In genomic region chr10:94575958-94576357, GRCm38 (mm10) we compare ENCODE assay signal across 10 mouse cellular contexts.
DNase-seq lines count a peak whose midpoint lies in the region; ATAC-seq and TF ChIP-seq lines count a peak whose summit lies in the region.
"Had no signal": no experiment of that assay in that cellular context is flagged by ENCODE, and none has a peak within 500 bp of the region (broad histone marks: within the 10 kb centered on the region; RNA-seq: fewer than 3 reads in every experiment).

No protein-coding gene starts in this region.

- no peak overlapping the region for H3K4me3 ChIP-seq in liver, adult 2 months (ENCODE audit: insufficient read depth, low read depth, low read length)
- no peak overlapping the region for H3K4me3 ChIP-seq in liver, embryonic 12.5 days
- H3K4me3 ChIP-seq in heart, embryonic 10.5 days: no peak overlapping the region
- H3K4me3 ChIP-seq: liver, embryonic 13.5 days had no signal

- H3K4me1 ChIP-seq in liver, adult 2 months (ENCODE audit: control insufficient read depth, insufficient read depth, low read length): peaks cover 16% of the 10 kb centered on the region
- H3K4me1 ChIP-seq in liver, embryonic 12.5 days: peaks cover 40% of the 10 kb centered on the region
- peaks cover 45% of the 10 kb centered on the region for H3K4me1 ChIP-seq in heart, embryonic 10.5 days

- no peak overlapping the region for H3K4me2 ChIP-seq in liver, embryonic 12.5 days
- H3K4me2 ChIP-seq: liver, embryonic 13.5 days had no signal

- H3K9ac ChIP-seq in liver, adult 2 months (ENCODE audit: low read depth, low read length): peak overlapping the region; percentile 25; the same call in 1 of the 2 replicates
- no peak overlapping the region for H3K9ac ChIP-seq in liver, embryonic 12.5 days
- H3K9ac ChIP-seq: liver, embryonic 13.5 days had no signal

- peaks cover 3% of the 10 kb centered on the region; the same call in 1 of the 2 replicates for H3K36me3 ChIP-seq in liver, adult 2 months (ENCODE audit: control insufficient read depth, insufficient read depth, low read length)
- peaks cover 12% of the 10 kb centered on the region; the same call in 1 of the 2 replicates for H3K36me3 ChIP-seq in liver, embryonic 12.5 days
- H3K36me3 ChIP-seq in heart, embryonic 10.5 days: peaks cover 16% of the 10 kb centered on the region; the same call in 1 of the 2 replicates
- H3K36me3 ChIP-seq: liver, embryonic 13.5 days had no signal

- TF ChIP-seq POLR2A in liver, adult 2 months (IDR thresholded peaks at IDR 0.05; ENCODE audit: extremely low read depth, insufficient read depth, low read length): no peak

- peak; percentile 31 for TF ChIP-seq CTCF in liver, adult 2 months (IDR thresholded peaks at IDR 0.05; ENCODE audit: low read depth, low read length)

- no peaks in the 10 kb centered on the region for H3K27me3 ChIP-seq in liver, adult 2 months (ENCODE audit: control insufficient read depth, insufficient read depth, low read length)
- H3K27me3 ChIP-seq in liver, embryonic 12.5 days (replicated peaks): no peaks in the 10 kb centered on the region
- no peaks in the 10 kb centered on the region for H3K27me3 ChIP-seq in heart, embryonic 10.5 days (ENCODE audit: insufficient read depth, poor library complexity, severe bottlenecking)
- H3K27me3 ChIP-seq: liver, embryonic 13.5 days; Patski had no signal

- peaks cover 5% of the 10 kb centered on the region; the same call in 1 of the 2 replicates for H3K79me2 ChIP-seq in liver, adult 2 months (ENCODE audit: control insufficient read depth, insufficient read depth, low read length)

- no peaks in the 10 kb centered on the region for H3K9me3 ChIP-seq in liver, embryonic 12.5 days (replicated peaks)
- H3K9me3 ChIP-seq in heart, embryonic 10.5 days: no peaks in the 10 kb centered on the region
- H3K9me3 ChIP-seq: liver, embryonic 13.5 days had no signal

- peak; percentile 73 for DNase-seq in liver, adult 2 months (ENCODE audit: extremely low read depth, low read depth, low spot score)
- DNase-seq in heart, embryonic 10.5 days (ENCODE audit: low spot score): no peak
- peak; percentile 84 to 89 for DNase-seq in lung, adult 18-20 months
- DNase-seq in thymus, postnatal 36 days: no peak
- no peak for DNase-seq in left cerebral cortex, adult 8-10 months (ENCODE audit: low spot score in 2 of 2)
- DNase-seq: cerebellum, postnatal 10 days; liver, embryonic 13.5 days had no signal

- peak overlapping the region; percentile 22 for H3K27ac ChIP-seq in liver, adult 2 months (replicated peaks; ENCODE audit: insufficient read depth, low read depth, low read length)
- H3K27ac ChIP-seq in liver, embryonic 12.5 days: no peak overlapping the region
- H3K27ac ChIP-seq in heart, embryonic 10.5 days: peak overlapping the region; percentile 4

- 16% methylated on average over 8 of the region's 8 CpGs for WGBS in liver, adult 2 months
- WGBS in liver, embryonic 12.5 days (ENCODE audit: insufficient replicate concordance): 24% methylated on average over 8 of the region's 8 CpGs
- WGBS in heart, embryonic 10.5 days: 29% methylated on average over 8 of the region's 8 CpGs

- ATAC-seq in liver, embryonic 12.5 days: no peak
- no peak for ATAC-seq in inflammation-experienced regulatory T-cells, adult 6 months
- ATAC-seq: Patski had no signal

Comparison
In these comparisons a context has a peak if more than half of its experiments do, and no peak if none do; other contexts are left out.
1. DNase-seq: peak in liver, adult 2 months (single experiment) and lung, adult 18-20 months (2 of 2); none in heart, embryonic 10.5 days (single experiment), thymus, postnatal 36 days (0 of 2) and left cerebral cortex, adult 8-10 months (0 of 2).